Mouse (Mus musculus) B cell, adult 2 months (primary cell): ENCODE data around the gene Mrps24.

Experiments used
- DNase-seq, 2 experiments: peaks; one replicate each; pipeline ENCODE4 v3.0.0; 2022

Mrps24 gene

DNA sequence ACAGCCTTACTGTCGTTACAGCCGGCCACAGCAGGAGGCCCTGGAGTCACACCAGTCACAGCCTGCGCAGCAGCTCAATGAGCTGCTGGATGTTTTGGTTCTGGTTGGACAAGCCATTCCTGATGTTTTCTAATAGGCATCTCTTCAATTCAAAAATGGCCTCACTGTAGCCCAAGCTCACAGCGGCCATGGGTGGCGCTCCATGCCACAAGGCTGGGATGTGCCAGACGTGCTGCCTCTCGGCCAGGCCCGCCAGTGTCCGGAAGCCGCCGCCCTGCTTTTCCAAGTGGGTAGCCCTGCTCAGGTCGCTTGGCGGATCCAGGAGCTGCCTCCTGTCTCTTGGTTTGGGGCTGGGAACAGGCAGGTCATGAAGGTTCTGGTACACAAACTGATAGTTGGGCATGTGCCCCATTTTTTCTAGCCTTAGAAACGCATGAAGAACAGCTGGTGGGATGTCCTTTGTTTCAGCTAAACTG, at the start of gene Mrps24:
Gene Mrps24, minus strand, starts transcription at position 51 of the 476 bp plus-strand sequence.
- no peak for DNase-seq

DNA sequence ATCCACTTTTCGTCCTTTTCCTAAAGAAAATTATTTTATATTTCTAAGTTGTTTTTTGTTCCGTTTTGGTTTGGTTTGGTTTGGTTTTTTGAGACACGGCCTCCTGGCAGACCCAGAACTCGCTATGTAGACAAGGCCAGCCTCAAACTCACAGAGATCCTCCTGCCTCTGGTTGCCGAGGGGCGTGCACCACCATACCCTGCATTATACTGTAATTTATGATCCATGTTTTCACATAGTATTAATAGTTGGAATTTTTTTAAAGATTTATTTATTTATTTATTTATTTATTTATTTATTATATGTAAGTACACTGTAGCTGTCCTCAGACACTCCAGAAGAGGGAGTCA, 47.1 kb upstream of the Mrps24 start:
- no peak for DNase-seq

DNA sequence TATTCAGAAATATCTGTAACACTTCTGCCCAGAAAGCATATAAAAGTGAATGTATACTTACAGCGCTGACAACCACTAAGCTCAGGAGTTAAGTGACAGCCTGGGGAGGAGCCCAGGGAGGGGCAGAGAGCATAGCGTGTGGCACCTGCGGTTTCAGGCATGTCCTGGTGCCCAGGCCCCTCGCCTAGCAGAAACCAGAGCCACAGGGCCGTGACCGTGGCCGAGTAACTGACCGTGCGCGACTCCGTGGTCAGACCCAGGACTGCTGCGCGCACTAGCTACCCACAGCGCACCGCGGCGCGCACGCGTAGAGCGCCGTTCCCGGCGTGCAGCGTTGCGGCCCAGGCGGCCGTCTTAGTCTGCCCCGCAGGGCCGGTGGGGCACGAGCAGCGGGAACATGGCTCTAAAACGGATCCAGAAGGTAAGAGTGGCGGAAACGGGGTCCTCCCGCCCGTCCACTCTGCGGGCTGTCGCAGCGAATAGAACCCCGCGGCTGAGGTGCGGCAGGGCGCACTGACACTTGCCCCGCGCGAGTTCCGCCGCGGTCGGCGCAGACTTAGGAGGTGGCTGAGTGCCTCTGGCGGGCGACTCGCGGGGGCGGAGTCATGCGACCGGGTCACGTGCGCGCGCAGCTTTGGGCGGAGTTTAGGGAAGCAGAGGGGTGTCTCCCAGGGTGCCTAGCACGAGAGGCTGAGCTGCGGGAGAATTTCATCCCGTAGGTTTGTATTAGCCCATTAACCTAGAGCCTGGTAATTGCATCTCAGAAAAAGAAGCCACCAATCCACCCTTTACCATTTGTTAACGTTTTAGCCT, 46.5 kb upstream of the Mrps24 start, which contains the start of gene Urgcp:
Gene Urgcp, minus strand, starts transcription at position 557 of the 813 bp plus-strand sequence.
- peak; percentile 97 for DNase-seq

DNA sequence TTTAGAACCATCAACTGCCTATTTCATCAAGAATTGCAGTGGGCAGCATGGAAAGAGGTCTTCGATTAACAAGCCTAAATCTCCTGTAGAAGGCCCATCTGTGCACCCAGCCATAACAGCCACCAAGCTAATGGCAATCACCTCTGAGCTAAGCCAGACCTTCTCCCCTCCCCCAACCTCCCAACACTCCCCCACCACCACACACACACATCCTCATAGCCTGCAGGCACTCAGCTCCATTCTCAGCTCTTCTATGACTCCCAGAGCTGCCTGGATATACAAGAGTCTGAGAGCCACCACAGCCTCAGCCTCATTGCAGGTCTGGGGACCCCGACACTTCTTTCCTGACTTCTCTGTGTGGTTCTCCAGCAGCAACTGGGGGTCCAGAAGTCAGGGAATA, 38.3 kb upstream of the Mrps24 start:
- DNase-seq = no peak

DNA sequence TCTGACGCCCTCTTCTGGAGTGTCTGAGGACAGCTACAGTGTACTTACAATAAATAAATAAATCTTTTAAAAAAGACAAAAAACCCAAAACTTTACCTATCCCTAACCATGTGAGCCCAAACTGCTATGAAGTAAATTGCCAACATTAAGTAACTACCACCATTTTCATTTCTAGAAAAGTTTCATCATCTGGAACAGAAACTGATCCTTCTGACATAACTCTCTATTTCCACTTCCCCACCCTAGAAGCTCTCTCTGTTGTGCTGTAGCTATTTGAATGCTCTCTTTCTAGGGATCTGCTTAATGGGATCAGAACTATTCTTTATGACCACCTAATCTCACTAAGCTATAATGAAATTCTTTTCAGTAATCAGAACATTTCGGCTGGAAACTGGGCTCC, 29.5 kb upstream of the Mrps24 start:
- no peak for DNase-seq

DNA sequence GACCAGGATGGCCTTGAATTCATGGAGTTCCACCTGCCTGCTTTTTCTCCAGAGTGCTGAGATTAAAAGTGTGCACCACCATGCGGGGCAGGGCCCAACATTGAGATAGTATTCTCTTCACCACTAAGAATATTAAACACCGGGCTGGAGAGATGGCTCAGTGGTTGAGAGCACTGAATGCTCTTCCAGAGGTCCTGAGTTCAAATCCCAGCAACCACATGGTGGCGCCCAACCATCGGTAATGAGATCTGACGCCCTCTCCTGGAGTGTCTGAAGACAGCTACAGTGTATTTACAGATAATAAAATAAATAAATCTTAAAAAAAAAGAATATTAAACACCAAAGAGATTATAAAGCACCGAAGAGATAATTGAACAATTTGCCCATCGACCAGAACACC, 26.6 kb upstream of the Mrps24 start:
- DNase-seq = peak; percentile 28 to 48

DNA sequence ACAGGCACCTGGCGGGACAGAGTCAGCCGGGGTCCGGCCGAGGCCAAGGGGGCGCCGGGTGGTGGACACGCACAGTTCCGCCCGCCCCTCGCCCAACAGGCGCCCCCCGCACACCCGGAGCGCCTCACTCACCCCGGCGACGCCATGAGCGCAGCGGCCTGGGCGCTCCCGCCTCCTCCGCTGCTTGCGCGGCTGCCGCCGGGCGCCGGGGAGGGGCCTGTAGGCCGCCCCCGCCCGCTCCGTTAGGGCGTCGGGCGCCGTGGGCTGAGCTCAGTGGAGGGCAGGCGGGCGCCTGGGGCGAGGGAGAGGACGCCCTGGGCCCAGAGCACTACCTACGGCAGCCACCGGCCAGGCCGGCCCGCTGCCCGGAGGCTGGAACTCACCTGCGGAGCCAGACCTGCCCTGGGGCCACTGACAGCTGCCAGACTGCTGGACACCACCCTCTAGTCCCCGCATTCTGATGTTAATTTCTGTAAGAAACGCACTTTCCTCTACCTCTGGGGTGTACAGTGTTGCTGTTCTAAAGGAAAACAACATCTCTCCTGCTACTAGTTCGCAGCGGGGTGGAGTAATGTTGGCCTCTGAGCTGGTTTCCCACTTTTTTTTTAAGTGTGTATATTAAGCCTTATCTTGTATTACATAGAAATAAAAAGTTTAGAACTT, 25.6 kb upstream of the Mrps24 start:
- DNase-seq = peak; percentile 77 to 83

DNA sequence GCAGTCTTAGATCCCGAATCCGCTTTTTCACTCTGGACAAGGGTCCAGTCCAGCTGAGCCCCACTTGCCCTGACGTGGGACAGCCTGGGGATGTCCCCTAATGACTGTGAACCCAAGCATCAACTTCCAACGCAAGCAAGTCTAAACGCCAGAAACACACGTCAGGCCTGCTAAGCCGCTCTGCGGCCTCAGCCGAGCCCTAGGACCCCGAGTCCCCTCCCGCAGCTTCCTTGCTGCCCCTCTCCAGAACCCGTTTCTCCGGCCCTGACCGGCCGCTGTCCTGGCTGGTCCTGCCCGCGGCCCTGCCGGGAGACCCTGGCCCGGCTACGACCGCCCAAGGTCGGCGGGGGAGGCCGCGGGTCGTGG, 25.1 kb upstream of the Mrps24 start:
- DNase-seq = peak in 1 of 2 experiments; percentile 44

DNA sequence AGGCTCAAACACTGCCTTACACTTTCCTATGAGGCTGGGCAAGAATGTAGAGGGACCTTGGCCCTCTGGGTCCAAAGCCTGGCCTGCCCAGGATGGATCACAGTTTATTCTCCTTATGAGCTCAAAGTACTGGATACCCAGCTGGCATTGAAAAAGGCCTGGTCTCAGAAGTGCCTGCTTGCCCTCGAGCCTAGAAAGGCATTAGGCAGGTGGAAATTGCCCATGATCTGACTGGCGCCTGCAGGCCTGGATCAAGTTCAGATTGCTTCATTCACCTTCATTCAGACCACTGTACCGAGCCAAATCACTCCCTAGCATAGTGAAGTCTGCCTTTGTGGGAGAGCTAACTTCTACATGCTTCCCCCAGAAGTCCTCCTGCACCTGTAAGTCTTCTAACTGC, 24.4 kb upstream of the Mrps24 start:
- DNase-seq = no peak

DNA sequence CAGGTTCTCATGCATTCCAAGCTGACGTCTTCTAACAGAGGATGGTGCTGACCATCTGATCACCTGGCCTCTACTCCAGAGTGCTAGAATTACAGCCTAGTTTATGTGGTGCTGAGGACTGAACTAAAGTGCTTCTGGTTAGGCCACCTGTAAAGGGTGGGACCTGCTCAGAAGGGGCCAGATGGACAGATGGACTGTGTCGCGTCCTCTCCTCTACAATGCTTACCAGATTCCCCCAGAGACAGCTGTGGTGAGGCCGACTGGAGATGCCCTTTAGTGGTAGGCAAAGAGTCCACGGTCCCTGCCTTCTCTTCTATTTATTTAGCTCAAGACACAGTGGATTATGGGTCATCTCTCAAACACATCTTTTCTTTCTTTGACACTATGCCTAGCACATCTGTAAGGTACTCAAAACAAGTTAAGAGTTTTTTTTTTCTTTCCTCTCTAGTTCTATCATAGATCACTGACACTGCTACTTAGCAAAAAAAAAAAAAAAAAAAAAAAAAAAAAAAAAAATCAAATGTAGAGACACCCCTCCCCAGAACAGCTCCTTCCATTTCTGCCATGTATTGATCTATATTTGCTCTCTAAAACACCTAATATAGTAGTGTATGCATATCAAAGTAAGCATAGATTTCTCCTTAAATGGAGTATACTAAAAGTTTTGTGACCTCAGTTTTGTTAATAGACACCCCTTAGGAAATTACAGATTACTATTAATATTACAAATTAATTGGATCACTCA, 23.6 kb upstream of the Mrps24 start:
- DNase-seq = no peak

DNA sequence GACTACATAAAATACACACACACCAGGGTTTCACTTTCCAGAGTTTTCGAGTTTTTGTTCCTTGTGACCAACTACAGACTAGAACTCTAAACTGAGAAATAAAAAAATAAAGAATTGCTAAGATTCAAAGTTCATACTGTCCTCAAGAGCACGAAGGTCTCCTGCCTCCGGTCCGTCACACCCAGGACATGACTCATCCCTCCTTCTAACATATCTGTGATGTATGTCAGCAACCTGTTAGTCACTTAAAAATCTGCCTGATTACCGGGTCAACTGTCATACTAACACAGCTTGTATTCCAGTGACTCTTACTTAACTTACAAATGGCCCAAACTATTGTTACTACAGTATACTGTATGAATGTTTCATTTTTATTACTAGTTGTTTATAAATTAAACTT, 21.7 kb upstream of the Mrps24 start:
- no peak for DNase-seq

DNA sequence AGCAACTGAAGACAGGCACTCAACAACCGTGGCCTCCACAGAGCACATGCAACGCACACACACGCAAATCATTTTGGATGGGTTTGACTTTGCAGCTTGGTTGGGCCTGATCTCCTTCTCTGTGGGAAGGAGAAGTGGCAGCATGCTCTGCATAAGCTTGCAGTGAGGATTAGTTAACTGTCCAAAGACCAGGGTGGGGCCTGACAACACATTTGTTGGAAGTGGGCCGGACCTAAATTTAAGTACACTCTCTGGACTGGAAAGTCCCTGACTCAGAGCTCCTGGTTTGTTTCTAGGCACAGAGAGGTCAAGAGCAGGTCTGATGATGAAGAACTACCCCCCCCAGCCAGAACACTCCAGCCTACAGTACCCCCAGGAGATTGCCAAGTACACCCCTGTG, 18.8 kb upstream of the Mrps24 start:
- no peak for DNase-seq

DNA sequence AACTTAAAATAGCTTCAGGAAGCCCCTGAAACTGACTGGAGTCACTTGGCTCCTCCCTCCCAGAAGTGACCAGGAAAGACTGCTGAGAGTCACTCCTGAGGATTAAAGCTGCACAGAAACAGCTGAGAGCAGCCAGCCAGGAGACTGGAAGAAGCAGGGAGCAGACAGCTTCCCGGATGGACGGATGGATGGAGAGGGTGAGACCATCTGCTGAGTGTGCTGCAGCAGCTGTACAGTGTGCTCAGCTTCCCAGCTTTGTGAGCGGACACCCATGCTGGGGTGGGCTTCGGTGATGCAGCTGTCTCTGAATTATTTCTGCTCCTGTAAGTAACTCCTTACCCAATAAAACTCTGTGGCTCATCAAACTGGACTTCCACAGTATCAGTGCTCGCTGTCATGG, 16.9 kb upstream of the Mrps24 start:
- DNase-seq = no peak

DNA sequence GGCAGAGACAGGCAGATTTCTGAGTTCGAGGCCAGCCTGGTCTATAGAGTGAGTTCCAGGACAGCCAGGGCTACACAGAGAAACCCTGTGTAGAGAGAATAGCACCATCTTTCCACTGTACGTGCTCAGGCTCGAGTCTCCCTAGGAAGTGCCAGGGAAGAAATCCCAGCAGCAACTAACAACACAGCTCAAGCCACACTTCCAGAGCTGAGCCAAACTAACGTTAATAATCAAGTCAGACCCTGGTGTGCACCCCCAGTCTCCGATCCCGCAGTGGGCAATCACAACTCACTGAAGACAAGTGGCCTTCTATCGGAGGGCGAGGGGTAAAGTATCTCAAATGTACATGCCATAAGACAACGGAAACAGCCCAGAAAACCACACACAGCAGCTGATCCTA, 14.1 kb upstream of the Mrps24 start:
- no peak for DNase-seq

DNA sequence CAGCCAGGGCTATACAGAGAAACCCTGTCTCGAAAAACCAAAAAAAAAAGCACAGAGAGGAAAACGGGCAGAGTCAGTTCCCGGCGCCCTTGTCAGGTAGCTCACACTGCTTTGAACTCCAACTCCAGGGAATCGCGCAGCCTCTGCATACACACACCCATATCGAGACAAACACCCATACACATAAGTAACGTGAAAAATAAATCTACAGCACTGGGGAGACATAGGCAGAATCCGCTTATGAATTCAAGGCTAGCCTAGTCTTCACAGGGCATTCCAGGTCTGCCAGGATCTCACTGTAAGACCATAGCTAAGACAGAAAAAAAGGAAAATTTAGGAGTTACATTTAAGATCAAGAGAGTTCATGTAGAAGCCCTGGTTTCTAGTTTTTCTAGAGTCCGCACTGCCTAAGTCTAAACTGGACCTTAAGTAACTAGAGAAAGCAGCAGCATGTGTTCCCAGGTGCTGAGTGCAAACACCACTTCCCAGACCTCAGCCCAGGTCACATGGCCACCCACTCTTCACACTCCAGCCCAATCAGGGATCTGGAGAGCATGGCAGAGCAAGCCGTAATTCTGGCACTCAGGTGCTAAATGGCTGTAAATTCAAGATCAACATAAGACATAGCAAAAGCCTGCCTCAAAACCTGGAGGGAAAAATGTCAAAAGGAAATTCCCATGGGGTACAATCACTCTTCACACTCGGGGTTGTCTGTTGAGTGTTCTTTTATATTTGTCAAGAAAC, 3.3 kb upstream of the Mrps24 start:
- DNase-seq = no peak

DNA sequence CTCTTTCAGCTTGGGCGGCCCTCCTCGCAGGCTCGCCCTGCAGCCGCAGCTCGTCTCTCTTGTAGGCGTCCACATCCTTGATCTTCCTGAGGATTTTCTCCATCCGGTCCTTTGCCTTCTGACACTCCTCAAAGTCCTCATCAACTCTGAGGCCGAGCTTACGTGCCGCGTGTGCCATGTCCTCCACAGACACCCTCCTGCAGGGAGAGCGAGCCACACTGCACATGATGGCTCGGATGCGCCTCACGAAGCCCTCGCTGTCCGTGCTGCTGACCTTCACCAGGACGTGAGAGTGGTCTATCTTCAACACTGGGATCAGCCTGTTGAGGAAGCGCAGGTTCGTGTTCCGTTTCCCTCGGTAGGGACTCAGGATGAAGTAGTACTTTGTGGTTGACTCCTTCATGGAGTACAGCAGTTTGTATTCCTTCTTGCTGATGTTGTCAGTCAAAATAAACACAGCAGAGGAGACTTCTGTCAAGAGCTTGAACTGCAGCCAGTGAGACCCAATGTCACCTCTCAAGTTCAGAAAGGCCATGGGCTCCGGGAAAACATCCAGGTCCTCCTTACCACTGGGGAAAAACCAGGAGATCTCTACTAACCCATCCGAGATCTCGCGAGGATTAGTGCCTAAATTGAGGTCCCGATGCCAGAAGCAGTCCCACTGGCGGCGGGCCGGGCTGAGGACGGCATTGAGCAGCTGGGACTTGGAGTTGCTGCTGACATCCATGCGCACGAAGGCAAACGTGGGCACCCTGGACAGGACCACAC, 1.6 kb upstream of the Mrps24 start:
- no peak for DNase-seq

DNA sequence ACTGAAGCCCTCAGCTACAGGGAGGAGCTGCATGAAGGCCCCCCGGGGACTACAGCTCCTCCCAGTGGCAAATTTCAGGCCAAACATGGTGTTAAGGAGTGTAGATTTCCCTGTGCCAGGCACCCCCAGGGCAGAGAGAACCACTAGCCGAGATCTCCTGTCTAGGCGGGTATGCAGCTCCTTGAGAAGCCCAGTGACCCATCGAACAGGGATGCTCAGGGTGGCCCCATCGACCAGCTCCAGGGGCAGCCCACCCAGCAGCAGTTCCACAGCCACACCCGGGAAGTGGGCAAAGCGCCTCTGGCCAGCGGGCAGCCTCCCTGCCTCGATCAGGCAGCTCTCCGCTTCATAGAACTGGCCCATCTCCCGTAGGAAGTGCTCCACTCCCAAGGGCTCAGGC, 766 bp upstream of the Mrps24 start:
- DNase-seq = no peak

DNA sequence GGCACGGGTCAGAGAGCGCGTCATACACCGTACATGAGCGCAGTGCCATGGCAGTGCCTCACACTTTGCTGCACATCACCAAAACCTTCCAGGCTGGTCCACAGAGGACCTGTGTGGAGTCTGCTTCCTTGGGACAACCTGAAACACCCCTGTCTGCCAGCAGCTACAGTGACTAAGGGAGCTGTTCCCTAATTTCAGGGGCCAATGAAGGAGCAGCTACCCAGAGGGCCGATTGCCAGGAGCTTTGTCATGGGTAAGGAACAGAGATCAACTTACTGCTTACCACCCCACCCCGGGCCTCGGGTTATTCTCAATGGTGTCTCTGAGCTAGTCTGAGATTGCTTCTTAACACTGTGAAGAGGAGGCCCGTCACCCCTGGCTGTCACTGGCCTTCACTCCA, 301 bp downstream of the Mrps24 start:
- no peak for DNase-seq

DNA sequence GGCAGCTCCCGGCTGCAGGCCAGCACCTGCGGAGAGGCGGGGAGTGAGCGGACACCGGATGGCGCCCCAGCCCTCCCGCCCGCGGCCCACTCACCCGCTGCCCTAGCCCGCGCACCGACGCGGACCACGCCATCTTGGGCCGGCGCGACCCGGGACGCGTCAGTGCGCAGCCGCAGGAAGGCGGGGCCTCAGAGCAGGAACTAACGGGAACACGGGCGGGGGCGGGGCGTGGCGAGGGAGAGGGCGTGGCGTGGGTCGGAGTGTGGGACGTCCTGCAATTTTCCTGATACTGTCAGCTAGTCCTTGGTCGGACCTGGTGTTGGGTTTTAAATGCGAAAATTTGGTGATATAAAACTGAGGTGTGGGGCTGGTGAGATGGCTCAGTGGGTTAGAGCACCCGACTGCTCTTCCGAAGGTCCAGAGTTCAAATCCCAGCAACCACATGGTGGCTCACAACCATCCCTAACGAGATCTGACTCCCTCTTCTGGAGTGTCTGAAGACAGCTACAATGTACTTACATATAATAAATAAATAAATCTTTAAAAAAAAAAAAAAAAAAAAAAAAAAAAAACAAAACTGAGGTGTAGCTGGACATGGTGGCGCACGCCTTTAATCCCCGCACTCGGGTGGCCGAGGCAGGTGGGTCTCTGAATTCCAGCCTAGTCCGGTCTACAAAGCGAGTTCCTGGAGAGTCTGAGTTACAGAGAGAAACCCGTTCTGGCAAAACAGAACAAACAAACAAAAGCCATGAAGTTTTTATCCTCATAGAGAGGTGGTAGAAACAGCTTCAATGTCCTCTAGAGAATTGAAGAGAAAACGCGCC, 7.7 kb downstream of the Mrps24 start:
- DNase-seq = peak; percentile 91 to 92

DNA sequence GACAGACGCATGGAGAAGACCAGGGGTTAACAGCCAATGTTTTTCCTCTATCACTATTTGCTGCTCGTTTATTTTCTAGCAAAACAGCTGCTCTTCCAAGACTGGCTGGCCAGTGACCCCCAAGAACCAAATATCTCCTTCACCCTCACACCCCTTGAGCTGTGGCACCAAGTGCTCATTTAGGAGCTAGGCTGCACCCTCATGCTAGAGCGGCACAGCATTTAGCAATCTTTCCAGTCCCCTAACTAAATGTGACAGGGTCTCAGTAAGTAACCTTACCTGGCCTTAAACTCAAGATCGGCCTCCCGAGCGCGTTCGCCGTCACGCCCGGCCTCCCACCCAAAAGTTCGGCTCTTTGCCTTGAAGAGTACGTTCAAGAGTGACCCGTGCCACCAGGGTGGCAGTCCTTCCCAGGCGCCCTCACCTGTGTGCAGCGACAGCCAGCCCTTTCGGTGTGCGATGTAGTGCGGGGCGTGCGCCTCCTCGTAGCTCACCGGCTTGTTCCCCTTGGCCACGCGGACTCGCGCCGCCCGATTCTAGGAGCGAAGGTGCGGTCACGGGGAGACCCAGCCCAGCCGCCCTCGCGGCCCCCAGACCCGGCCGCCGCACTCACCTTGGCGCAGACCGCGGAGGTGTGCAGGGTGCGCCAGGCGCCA, 8.5 kb downstream of the Mrps24 start:
- peak; percentile 58 to 64 for DNase-seq

DNA sequence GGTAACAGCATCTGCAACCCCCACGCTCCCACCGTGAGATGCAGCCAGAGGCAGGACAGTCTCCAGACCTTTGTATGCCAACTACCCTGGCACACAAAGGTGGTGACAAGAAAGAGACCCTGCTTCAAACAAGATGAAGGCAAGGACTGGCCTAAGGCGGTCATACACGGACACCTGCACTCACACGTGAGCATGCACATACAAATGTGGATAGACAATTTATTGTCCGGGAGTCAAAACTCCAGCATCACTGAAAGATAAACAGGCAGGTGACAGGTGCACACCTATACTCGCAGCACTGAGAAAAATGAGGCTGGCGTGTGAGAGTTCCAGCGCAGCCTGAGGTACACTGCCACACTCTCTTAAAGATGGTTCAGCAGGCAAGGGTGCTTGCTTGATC, 9.5 kb downstream of the Mrps24 start:
- no peak for DNase-seq
